Mouse (Mus musculus) cerebellum, adult 18-20 months (tissue): ENCODE data around the gene Fkbp8.
A peak's percentile ranks its signal among the peaks of the same experiment; 100 is the strongest.

Source experiments
- DNase-seq, 2 experiments: peaks; one replicate each; pipeline ENCODE4 v3.0.0; 2021

Fkbp8 gene

DNA sequence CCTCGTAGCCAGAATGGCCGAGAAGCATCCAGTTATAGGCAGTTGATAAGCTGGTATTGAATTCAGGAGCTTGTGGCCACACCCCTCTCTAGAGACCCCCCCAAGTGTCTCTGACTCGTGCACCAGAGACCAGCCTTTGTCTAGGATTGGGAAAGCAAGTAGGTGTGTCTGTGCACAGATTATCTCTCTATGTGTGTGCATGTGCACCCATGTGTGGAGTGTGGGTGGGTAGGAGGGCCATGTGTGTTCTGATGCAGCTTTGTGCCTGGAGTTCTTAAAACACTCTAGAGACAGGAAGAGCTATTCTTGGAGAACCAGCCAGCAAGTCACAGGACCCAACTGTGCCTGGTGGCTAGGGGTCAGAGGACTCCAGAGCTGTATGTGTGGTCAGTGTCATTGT lies 33.0 kb downstream of the Fkbp8 start:
- no peak for DNase-seq

DNA sequence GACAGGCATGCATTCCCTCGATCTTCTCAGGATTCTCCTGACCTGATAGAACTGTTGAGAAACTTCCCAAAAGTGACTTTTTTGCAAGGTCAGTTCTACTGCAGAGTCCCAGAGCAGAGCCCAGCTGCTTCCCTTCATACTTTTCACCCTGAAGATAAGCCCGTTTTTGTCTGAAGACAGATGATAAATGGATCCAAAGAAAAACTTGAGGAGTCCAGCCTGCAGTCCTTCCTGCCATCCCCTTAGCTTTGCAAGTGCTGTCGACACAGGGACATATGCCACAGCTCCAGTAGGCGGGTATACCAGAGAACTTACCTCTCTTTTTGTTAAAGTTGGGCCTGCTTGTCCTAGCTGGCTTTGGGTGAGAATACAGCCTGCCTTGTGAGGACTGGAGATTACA lies 33.8 kb downstream of the Fkbp8 start:
- no peak for DNase-seq

DNA sequence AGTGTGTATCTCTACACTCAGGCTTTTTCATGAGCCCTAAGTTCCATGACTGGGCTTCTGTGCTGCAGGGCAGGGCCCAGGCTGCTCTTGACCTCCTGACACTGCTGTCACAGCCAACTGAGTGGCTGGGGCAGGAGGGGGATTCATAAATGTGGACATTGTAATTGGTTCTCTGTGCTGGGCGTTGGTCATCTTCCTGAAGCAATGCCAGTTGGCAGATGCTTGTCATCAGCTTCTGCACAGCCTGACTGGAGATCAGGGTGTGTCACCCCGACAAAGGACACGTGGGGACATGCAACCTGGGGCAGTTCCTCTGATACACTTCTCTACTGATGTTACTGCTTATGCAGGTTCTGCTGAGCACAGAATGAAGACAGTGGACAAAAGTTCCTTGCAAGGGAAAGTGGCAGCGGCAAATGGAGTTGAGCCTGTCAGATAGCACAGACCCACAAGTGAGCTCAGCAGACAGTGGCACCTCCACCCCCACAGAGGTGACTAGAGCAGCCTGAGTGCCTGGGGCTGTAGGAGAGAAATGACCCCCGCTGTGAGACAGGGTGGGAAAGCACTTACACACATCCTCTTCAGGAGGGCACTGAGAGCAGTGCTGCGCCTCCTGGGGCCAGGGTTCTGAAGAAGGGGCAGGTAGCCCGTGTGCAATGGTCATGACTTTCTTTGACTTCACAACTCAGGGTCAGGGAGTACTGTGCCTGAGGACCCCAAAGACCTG lies 34.4 kb downstream of the Fkbp8 start:
- no peak for DNase-seq

DNA sequence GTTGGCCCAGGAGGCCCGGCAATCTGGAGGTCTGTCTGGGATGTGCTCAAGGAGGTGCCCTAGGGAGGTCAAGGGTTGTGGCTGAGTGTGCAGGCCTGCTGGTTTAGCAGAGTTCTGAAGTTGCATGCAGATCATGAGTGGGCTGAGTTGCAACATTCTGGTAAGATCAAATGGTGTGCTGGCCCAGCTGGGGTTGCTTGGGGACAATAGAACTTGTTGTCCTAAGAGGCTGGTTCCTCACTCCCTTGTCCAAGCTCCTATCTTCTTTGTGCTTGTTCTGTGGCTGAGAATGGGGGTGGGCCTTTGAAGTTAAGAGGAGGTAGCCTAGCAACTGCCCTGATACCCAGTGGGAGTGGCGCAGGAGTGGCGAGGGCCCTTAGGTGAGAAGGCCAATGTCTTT lies 35.3 kb downstream of the Fkbp8 start:
- DNase-seq = no peak

DNA sequence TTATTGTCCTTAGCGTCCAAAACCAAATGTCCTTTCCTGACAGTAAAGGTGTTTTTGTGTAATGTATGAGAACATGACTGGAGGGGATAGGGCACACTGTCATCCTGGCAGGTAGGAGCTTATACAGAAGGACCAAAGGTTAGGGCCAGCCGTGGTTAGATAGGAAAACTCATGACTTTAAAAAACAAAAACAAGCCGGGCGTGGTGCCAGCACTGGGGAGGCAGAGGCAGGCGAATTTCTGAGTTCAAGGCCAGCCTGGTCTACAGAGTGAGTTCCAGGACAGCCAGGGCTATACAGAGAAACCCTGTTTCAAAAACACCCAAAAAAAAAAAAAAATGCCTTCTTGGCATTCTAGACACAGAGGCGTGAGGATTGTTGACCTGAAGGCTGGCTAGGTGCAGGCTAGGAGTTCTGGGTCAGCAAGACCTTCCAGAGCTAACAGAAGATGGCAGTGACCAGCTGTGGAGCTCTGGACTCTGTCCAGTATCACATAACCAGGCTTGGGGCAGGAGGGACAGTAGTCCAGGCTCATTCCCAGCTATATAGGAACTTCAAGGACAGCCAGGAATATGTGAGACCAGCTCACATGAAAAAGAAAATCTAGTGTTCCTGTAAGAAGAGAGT lies 36.4 kb downstream of the Fkbp8 start:
- no peak for DNase-seq

DNA sequence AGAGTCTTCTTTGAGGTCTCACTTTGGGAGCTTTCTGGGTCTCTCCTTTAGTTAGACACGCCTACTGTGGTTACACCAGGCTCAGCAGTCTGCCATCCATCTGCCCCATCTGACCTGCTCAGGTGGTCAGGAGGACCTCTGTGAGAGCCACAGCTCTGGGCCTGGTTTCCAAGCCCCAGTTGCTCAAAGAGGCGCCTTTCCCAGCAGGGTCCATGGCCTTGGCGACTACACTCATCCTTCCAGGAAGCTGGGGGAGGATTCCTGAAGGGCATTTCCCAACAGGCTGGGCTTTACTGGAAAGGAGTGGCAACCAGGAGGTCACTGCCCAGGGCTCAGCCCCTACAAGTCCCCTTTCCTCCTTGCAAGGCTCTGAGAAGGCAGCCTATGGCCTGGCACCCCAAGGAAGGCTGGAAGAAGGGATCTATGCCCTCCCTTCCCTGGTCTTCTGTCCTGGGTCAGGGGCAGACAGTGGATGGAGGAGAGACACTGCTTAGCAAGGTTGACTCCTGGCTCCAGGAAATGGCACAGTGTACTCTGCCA lies 37.2 kb downstream of the Fkbp8 start:
- no peak for DNase-seq

DNA sequence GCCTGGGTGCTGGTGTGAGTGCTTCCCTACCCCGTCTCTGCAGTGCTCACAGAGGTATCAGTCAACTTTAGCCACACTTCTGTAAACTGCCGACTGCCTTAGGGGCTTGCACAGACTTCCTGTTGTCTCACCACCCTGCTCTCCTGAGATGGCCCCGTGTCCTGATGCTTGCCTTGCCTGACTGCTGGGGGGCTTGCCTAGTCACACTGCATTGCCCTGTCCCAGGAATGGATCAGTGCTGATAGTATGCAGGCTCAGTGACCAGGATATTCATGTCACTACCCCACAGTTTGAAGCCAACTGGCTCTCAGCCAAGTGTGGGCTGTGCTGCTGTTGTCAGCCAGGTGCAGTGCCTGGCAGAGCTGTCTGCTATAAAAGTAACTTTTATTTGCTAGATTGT lies 38.0 kb downstream of the Fkbp8 start:
- DNase-seq = no peak

DNA sequence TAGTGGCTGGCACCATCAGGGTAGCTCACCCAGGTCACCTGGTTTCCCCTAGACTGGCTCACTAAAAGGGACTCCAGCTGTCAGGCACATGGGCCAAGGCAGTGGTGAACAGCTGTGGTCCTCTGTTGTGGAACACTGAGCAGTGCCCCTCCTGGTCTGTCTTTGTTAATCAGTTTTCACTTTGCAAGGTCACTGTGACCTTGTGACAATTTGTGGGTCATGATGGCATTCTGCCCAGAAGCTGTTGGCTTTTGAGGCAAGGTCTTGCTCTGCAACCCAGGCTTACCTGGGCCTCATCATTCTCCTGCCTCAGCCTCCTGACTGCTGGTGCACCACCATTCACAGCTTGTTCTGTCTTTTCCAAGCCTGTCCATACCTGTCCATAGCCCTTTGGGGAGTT lies 42.8 kb downstream of the Fkbp8 start:
- DNase-seq = no peak

DNA sequence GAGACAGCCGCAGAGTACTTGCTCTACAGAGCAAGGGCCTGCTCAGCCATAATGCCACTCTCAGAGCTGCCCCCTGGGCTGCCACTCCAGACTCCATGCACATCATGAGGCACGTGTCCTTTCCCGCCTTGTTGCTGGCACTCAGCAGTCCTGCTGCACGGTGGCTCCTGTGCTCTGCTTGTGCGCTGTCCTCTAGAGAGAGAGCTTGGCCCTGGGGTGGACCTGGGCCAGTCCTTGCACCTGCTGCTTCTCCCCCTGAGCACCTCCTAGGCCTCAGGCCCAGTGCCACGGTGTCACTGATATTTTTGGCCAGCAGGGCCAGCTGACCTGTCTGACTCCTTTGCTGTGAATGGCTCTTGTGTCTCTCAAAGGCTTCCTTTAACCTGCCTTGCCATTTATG lies 43.5 kb downstream of the Fkbp8 start:
- peak; percentile 69 to 76 for DNase-seq

DNA sequence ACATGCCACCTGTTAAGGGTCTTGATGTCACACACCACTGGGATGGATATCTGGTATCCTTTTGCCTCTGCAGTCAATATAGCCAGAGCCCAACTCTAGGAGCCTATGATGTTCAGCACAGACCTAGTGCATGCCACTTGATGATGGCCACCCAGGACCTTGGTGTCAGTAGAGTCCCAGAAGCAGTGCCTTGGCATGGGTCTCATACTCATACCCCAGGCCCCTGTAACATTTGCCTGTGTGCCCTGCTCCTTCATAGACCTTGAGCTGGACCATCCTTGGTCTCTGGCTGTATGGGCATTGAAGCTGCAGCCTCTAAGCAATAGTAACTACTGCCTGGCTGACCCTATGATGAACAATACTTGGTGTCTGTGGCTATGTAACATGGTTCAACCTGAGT lies 46.8 kb downstream of the Fkbp8 start:
- DNase-seq = no peak

DNA sequence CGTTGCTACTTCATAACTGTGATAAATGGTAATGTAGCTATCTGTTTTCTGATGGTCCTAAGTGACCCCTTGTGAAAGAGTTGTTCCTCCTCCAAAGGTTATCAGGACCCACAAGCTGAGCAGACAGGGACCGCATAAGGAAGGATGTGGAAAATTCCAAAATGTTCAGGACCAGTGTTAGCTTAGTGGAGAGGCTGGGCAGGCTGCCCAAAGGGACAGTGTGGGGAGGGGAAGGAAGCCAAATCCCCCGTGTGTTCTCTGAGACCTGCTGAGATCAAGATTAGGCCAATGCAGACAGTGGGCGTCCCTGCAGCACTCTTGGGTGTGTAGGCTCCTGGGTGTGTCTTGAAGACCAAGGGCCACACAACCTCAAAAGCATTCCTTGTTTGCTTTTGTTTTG lies 47.4 kb downstream of the Fkbp8 start:
- DNase-seq = peak; percentile 68 to 80

DNA sequence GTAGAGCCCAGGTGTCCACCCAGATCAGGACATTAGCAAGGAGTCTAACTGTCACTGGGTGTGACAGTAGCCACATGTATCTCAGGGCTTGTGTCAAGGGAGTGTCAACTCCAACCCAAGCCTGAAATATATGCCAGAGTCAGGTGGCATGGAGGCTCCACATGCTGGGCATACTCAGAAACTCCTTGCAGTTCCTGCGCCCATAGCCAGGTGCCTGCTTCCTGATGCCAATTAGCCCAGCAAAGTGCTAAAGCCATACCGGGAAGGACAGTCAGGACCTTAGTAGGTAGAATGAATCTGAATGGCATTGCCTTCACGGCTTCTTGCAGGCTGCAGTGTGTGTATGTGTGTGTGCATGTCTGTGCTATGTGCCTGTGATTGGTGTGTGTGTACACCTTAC lies 49.7 kb downstream of the Fkbp8 start:
- no peak for DNase-seq

DNA sequence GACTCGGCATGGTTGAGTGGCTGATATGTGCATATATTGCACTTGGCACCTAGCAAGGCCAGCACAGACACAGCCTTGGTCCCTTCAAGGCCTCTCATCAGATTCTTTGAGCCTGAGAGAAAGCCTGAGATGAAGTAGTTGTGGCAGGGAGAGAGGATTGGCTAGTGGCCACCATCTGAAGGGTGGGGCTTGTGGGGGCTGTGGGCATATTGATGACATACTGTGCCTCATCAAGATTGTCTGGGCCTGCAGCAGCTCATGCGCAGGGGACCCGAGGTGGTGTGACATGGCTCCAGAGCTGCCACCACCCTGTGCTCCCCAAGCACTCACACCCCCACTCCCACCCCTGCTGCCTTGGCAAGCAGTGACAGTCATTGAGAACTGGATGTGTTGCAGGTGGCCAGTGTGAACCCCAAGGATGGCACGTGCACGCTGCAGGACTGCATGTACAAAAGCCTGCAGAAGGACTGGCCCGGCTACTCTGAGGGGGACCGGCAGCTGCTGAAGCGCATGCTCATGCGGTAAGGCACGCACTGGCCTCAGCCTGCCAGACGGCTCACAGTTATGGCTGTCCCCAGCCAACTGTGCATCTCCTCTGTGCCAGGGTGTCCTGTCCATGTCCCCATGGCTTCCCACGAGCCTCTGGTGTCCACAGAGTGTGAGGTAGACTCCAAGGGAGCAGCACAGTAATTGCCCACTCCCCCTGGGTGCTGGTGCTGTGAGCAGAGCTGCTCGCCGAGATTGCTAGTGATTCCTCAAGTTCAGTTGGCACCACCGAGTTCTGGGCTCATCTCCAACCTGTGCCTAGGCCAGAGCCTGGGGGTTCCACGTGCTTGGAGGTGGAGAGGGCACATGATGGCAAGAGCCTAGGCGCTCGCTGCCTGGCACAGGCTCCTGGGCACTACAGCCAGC lies 56.2 kb downstream of the Fkbp8 start:
- DNase-seq = peak; percentile 78 to 80

DNA sequence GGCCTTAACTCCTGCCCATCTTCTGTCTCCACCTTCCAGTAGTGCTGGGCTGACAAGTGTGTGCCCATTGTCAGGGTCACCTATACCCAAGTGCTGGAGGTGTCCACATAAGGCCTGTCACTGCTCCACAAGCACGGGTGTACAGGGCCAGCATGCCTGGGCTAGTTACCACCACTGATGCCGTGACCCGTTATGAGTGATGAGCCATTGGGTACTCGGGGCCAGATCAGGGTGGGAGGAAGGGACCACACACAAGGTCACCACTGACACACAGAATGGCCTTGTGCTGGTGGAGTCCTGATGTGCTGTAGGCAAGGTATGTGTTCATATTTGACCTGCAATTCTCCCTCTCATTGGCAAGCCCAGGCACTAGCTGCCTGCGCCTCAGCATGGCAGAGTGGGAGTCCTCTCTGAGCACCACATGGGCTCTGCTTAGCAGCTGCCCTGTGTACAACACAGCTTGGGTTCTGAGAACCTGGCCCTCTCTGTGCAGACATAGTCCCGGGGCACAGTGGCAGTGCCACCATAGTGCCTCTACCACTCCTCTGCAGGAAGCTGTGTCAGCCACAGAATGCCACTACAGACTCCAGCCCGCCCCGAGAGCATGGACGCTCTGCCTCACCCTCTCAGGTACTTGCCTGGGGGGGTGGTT lies 57.2 kb downstream of the Fkbp8 start:
- DNase-seq = no peak
